Mouse (Mus musculus) limb, embryonic 11.5 days (tissue): Measurements from ENCODE around the gene Hoxb3. TPM values are rescaled to one million over a fixed set of nuclear protein-coding genes. Genes with fewer than 3 reads are reported as not detected.

Experiments
- ATAC-seq: fragments of 200-750 bp; cut with Nextera tagmentation; 2 replicates; pipeline ENCODE4 v1.8.0; 2017; ENCODE audit warnings: low read depth; ENCODE audit not compliant: insufficient number of reproducible peaks, low FRiP score, low TSS enrichment
- DNase-seq: peaks from one replicate; pipeline ENCODE4 v3.0.0-alpha.2; 2015; ENCODE audit warnings: low spot score
- H3K27ac ChIP-seq: fragments of 300-500 bp; sonication (generic); replicated peaks from 2 replicates; pipeline ENCODE4 v1.5.1; 2014; ENCODE audit warnings: low read depth, mild to moderate bottlenecking, low read length
- H3K27me3 ChIP-seq: fragments of 300-500 bp; sonication (generic); 2 replicates; pipeline ENCODE4 v1.6.1; 2014; ENCODE audit warnings: mild to moderate bottlenecking, low read length, mixed read lengths; ENCODE audit not compliant: control insufficient read depth, insufficient read depth
- H3K36me3 ChIP-seq: fragments of 300-500 bp; sonication (generic); 2 replicates; pipeline ENCODE4 v1.6.1; 2014; ENCODE audit warnings: mild to moderate bottlenecking, low read length, moderate library complexity, mixed read lengths; ENCODE audit not compliant: control insufficient read depth, insufficient read depth
- H3K4me1 ChIP-seq: fragments of 300-500 bp; sonication (generic); 2 replicates; pipeline ENCODE4 v1.6.1; 2014; ENCODE audit warnings: low read length, mixed read lengths; ENCODE audit not compliant: control insufficient read depth, insufficient read depth
- H3K4me2 ChIP-seq: fragments of 300-500 bp; sonication (generic); 2 replicates; pipeline ENCODE4 v1.6.1; 2014; ENCODE audit warnings: low read depth, mild to moderate bottlenecking, moderate library complexity; ENCODE audit not compliant: severe bottlenecking
- H3K4me3 ChIP-seq: fragments of 300-500 bp; sonication (generic); 2 replicates; pipeline ENCODE4 v1.5.1; 2014; ENCODE audit warnings: low read depth, low read length
- H3K9ac ChIP-seq: fragments of 300-500 bp; sonication (generic); 2 replicates; pipeline ENCODE4 v1.6.1; 2014; ENCODE audit warnings: mild to moderate bottlenecking, low read length
- H3K9me3 ChIP-seq: fragments of 300-500 bp; sonication (generic); 2 replicates; pipeline ENCODE4 v1.6.1; 2016; ENCODE audit warnings: low read length; ENCODE audit not compliant: control insufficient read depth
- whole genome bisulfite sequencing: fragments of 180-500 bp; shearing (Covaris S2); extraction: QIAGEN DNeasy Blood & Tissue Kit; methylation state at CpG from one replicate; pipeline ENCODE4 v1.1.7; 2014; 5-methylcytosine and 5-hydroxymethylcytosine counted together
- polyA plus RNA-seq: library from polyadenylated mRNA; unstranded; fragments of >200 nt; fragmentation: Nextera tagmentation; extraction: Ambion mirVana; gene quantifications from 2 replicates; pipeline ENCODE4 v1.2.1, GENCODE M21; 2014

Hoxb3 gene
- polyA plus RNA-seq, 1 experiment from 2014 or later: 0.68 TPM

DNA sequence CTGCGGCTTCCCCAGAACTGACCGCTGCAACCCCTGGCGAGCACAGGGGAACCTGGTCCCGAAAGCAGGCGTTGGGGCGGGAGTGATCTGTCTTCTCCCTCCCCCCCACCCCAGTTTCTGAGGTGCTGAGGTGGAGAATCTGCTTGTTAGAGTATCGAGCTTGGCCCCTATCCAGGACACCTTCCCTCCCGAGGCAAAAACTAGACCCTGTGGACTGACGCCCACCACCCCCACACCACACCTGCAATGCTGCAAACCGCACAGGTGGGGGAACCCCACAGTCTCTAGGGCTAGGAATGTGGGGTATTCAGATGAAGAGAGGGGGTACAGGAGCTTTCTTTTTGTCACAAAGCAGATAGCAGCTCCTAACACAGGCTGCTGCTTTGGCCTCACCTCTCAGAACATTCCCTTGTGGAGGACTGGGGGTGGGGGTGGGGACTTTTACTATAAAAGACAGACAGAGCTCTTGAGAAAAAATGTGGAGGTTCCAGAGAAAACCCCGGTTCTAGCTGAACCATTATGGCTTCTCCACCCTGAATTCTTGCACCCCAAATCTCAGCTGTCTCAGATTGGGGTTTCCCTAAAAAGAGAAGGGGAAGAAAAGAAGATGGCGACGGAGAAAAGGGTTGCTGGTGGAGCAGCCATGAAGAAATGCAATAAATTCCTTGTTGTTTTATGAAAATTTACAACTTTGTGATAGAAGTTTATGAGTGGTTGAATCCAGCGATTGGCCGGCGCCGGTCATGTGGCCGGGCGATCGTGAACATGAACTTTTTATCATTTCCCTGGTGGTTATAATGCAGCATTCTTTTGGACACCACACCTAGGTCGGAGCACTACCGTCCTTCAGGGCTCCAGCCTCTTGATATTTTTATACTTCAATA is 31.2 kb upstream of the Hoxb3 start, which contains the start of gene Hoxb6:
Gene Hoxb6 (plus strand): TSS at position 796 of the 884 bp plus-strand sequence.
- ATAC-seq: no peak
- H3K9me3 ChIP-seq: no peaks in the 10 kb centered on the region
- peak within 1 kb of the TSS; percentile 23; the same call in 1 of the 2 replicates for H3K9ac ChIP-seq
- H3K27me3 ChIP-seq: peaks cover 84% of the 10 kb centered on the region
- H3K4me3 ChIP-seq: peak within 1 kb of the TSS; percentile 27
- peak within 1 kb of the TSS; percentile 31 for H3K4me2 ChIP-seq
- H3K36me3 ChIP-seq: no peaks in the 10 kb centered on the region
- no peak within 1 kb of the TSS for H3K27ac ChIP-seq
- WGBS: 3% methylated on average over 22 of the region's 22 CpGs
- no peak for DNase-seq
- H3K4me1 ChIP-seq: peaks cover 14% of the 10 kb centered on the region; the same call in 1 of the 2 replicates

DNA sequence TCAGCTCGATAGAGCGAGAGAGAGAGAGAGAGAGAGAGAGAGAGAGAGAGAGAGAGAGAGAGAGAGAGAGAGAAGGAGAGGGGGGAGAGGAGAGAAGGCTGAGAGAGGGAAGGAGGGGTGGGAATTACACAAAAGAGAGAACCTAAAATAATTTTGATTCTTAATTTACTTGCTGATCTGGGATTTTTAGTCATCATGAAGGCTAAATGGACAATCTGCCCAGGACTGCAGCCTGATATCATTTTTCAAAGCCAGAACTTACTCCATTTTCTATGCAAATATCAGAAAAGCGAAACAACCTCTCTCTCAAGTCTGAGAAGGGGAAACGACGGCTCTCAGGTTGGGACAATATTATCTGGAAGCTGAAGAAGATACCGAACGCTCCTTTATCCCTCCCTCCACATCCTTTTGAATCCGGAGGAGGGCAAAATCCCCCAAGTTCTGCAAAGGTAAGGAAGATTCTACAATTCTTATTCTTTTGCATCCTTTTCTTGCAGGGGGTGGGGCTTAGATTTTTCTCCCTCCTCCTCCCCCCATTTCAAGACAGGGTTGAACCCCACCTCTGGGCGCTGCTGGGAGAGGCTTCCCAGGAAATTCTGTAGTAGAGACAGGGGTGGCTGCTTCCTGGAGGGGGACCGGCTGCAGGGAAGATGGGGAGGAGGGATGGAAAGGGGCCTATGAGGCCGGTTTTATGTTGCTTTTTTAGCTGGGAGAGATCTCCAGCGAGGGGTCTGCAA is 30.4 kb upstream of the Hoxb3 start:
- Histone ChIP-seq H3K9ac (peak overlapping the region; percentile 23; the same call in 1 of the 2 replicates), H3K9me3 (no peaks in the 10 kb centered on the region), H3K27ac (no peak overlapping the region), H3K4me3 (peak overlapping the region; percentile 27), H3K4me1 (peaks cover 11% of the 10 kb centered on the region; the same call in 1 of the 2 replicates), H3K4me2 (peak overlapping the region; percentile 31), H3K36me3 (no peaks in the 10 kb centered on the region), H3K27me3 (peaks cover 84% of the 10 kb centered on the region)
- WGBS: 5% methylated on average over 12 of the region's 12 CpGs
- no peak for DNase-seq
- no peak for ATAC-seq

DNA sequence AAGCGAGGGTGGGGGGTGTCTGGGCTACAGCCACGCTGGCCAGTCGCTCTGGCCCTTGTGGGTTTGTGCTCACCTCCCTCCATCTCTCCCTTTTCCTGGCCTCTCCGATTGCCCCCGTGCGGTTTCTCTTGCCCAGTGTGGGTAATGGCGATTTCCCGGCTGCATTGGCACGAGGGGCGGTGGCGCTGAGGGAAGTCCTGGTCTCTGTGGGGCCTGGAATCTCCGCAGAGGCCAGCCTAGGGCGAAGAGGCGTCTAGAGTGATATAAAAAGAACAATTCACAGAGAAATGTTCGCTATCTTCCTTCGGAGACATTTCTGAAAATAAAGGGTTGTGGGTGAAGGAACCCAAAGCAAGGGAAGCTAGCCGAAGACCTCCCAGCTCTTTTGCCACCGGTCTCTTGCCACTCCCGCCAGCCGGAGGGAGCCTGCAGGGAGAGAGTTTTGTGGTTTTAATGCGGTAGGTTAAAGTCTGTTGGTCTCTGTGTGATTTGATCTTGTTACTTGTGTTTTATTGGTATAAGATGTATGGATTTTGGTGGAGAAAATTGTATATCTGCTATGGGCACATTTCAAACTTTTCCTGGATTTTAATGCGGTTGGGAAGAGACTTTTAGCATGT is 29.7 kb upstream of the Hoxb3 start:
- peak overlapping the region; percentile 31 for H3K4me2 ChIP-seq
- DNase-seq (no peak), ATAC-seq (no peak)
- no peaks in the 10 kb centered on the region for H3K36me3 ChIP-seq
- peaks cover 84% of the 10 kb centered on the region for H3K27me3 ChIP-seq
- no peaks in the 10 kb centered on the region for H3K9me3 ChIP-seq
- H3K4me3 ChIP-seq: peak overlapping the region; percentile 27
- no peak overlapping the region for H3K27ac ChIP-seq
- H3K9ac ChIP-seq: no peak overlapping the region
- peaks cover 11% of the 10 kb centered on the region; the same call in 1 of the 2 replicates for H3K4me1 ChIP-seq
- 3% methylated on average over 22 of the region's 22 CpGs for WGBS

DNA sequence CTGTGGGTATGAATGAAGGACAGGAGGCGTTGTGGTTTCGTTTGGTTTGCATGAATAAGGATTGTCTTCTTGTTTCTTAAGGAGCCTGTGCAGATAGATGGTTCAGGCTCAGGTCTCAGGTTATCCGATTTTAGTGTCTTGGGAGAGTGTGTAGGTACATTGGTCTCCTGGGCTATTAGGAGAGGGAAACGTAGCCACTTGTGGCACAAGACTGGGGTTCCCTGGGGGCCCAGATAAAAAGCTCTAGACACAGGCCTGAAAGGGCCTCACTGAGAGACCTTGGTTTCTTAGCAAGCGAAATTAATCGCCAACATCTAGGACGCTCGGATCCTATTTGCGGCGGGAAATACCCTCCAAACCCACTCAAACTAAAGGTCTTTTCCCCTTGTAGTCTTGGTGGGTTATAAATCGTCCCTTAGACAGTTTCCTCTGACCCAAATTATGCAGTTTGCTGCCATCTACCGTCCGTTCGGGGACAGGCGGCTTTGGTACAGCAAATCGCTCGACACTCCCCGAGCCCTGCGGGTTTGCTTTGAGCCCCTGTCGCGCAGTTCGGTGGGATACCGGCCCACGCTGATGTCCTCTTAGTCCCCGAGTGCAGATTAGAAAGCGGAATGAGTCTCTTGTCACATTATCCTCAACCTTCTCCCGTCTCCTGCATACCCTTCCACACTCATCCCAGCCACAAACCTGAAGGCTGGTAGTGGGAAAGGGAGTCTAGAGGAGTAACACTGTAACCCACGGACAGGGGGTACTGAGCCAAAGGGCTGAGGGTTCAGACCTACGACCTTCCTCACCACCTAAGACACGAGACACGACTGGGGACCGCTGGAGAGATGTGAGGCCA is 28.7 kb upstream of the Hoxb3 start:
- H3K9me3 ChIP-seq: no peaks in the 10 kb centered on the region
- no peak overlapping the region for H3K9ac ChIP-seq
- peaks cover 89% of the 10 kb centered on the region for H3K27me3 ChIP-seq
- peak; percentile 93 for DNase-seq
- H3K4me2 ChIP-seq: peak overlapping the region; percentile 43
- H3K4me1 ChIP-seq: peaks cover 16% of the 10 kb centered on the region
- H3K27ac ChIP-seq: no peak overlapping the region
- ATAC-seq: 0 out of 2 replicates have a peak, but pooled peaks have one; percentile 31
- WGBS: under 1% methylated on average over 32 of the region's 32 CpGs
- no peaks in the 10 kb centered on the region for H3K36me3 ChIP-seq
- peak overlapping the region; percentile 19 for H3K4me3 ChIP-seq

DNA sequence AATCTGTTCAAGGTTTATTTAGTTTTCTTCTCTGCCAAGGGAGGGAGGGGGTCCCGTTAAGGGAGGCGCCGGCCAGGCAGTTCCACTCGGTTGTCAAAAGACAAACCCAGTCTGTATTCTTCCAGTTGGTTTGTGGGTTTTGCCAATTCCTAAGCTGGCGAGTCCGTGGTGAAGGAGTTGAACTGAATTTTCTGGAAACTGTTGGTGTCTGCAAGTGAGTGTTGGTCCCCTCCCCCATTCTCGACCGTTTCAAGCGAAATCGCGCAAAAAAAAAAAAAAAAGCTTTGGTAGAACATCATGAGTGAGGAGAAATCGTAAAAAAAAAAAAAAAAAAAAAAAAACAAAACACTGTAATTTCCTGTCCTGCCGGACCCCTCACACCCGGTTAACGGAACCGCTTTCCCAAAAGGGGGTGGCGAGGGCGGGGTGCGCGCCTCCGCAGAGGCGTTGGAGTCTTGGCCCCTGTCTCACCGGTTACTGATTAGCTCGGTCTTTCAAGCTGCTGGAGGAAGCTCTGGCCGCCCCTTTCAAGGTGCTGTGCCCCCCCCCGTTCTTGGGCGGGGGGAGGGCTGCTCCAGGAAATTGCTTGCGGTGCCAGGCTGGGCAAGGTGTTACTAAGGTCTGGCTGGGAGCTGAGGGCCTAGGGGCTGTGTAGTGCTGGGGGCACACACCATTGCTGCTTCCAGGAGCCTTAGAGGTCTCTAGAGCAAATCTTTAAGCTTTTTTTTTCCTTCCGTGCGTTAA is 27.9 kb upstream of the Hoxb3 start:
- H3K27ac ChIP-seq: no peak overlapping the region
- H3K27me3 ChIP-seq: peaks cover 90% of the 10 kb centered on the region
- H3K4me3 ChIP-seq: peak overlapping the region; percentile 19
- H3K9me3 ChIP-seq: no peaks in the 10 kb centered on the region
- ATAC-seq (no peak), DNase-seq (no peak)
- H3K9ac ChIP-seq: no peak overlapping the region
- H3K36me3 ChIP-seq: no peaks in the 10 kb centered on the region
- under 1% methylated on average over 30 of the region's 30 CpGs for WGBS
- H3K4me1 ChIP-seq: peaks cover 17% of the 10 kb centered on the region
- H3K4me2 ChIP-seq: peak overlapping the region; percentile 43

DNA sequence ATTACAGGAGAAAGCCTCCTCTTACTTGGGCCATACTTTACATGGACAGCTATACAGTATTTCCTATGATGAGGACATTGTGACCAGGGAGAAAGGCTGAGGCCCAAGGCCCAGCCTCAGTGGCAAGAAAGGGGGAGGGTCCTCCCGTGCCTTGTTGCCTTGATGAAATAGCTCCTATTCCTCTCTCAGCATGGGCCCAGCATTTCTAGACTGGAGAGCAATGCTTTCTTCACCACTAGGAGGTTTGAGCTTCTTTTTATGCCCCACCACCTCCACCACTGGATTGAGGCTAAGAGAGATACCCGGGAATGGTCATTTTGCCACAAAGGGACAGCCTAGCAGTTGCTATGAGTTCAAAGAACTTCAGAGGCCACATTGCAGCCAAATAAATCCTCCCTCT is 26.1 kb upstream of the Hoxb3 start:
- Histone ChIP-seq H3K27me3 (peaks cover 96% of the 10 kb centered on the region), H3K4me1 (peaks cover 26% of the 10 kb centered on the region), H3K9me3 (no peaks in the 10 kb centered on the region), H3K36me3 (no peaks in the 10 kb centered on the region), H3K4me2 (no peak overlapping the region), H3K9ac (no peak overlapping the region), H3K4me3 (no peak overlapping the region), H3K27ac (no peak overlapping the region)
- DNase-seq: no peak
- ATAC-seq: no peak
- WGBS: 0% methylated on average over 2 of the region's 2 CpGs

DNA sequence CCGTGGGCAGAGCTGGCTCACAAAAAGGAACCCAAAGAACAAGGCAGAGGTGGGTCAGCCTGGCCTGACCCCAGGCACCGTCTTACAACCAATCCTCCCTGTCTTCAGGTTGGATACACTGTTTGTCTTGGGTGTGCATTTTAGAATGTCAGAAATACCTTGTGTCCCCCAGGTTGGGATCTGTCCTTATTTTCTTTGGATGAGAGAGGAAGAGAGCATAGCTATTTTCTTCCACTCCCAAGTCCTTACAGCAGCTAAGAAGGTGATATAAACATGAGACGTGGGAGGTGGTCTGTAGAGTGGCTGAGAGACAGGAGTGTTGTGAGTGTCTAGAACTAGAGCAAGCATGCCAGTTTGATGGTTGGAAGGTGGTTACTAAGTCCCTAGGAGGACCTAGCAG is 25.7 kb upstream of the Hoxb3 start:
- no peaks in the 10 kb centered on the region for H3K36me3 ChIP-seq
- H3K4me2 ChIP-seq: no peak overlapping the region; the same call in 1 of the 2 replicates
- H3K27ac ChIP-seq: no peak overlapping the region
- peaks cover 26% of the 10 kb centered on the region for H3K4me1 ChIP-seq
- 3% methylated on average over 3 of the region's 3 CpGs for WGBS
- H3K9me3 ChIP-seq: no peaks in the 10 kb centered on the region
- peaks cover 97% of the 10 kb centered on the region for H3K27me3 ChIP-seq
- H3K9ac ChIP-seq: no peak overlapping the region
- ATAC-seq (no peak), DNase-seq (no peak)
- no peak overlapping the region for H3K4me3 ChIP-seq
